Mouse (Mus musculus) c-Kit-negative CD71-positive TER-119-positive erythroid progenitor cells, embryonic 14.5 days (primary cell): ENCODE measurements around the gene Ndufs2.
A peak's percentile ranks its signal among the peaks of the same experiment; 100 is the strongest.

ENCODE experiments used
- DNase-seq: peaks from one replicate; pipeline ENCODE4 v3.0.0-alpha.2; 2013; ENCODE audit warnings: low read depth, low spot score

The Ndufs2 gene

DNA sequence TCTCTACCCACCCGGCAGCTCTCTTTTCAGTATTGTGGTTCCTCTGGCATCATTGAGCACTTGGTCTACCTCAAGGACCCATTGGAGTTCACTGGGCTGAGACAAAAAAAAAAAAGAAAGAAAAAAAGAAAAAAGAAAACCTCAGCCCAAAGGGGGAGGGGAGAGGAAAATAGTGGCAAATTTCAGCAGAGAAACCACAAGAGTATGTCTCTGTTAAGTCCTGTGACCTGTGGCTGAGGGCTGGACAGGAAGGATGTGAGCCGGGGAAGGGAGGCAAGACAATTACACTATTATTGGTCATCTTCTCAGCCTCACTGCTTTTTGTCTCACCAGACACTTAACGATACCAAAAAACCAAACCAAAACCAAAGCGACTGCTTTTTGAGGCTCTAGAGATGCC is 19.3 kb downstream of the Ndufs2 start:
- no peak for DNase-seq

GRCm38 (mm10) chr1:171230215-171230614 is 21.0 kb downstream of the Ndufs2 start:
- DNase-seq: no peak

DNA sequence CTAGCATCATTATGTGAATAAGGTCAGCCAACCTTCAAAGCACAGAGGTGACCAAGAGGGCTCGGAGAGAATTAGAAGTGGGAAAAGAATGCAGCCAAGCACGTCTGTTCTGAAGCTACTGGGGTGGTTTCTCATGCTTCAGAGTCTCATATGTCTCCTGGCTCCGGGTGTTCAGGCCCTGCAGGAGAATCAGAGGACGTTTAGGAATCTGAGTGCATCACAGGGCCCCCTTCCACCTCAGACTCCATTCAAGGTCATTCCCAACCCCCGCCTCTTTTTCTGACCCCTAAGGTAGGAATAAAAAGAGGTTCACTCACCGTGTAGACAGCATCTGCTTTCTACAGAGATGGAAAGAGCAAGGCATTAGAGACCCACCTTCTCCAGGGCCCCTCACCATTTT is 21.4 kb downstream of the Ndufs2 start:
- DNase-seq: no peak

GRCm38 (mm10) chr1:171227879-171228278 is 23.3 kb downstream of the Ndufs2 start:
- no peak for DNase-seq

GRCm38 (mm10) chr1:171226780-171227179 is 24.4 kb downstream of the Ndufs2 start:
- no peak for DNase-seq

GRCm38 (mm10) chr1:171224857-171225256 is 26.3 kb downstream of the Ndufs2 start, which contains the start of gene Apoa2:
TSS of gene Apoa2 (plus strand) at chr1:171225054.
- DNase-seq: no peak

DNA sequence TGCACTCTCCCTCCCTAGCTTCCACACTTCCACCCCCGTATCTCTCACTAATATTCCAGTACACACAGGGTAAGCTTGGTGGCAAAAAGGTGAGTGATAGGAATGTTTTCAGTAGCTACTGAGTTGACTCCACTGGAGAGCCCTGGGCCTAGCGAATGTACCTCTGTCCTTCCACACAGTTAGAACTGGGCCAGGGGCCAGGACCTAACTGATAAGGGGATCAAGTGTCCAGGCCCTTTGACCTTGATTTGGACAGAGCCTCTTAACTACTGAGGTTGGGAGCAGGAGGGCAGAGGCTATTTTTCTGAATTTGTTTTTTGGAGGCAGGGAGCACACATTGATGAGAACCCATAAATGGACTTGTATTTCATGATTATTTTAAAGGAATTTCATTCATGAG is 27.4 kb downstream of the Ndufs2 start:
- DNase-seq: no peak

- DNase-seq: no peak
These were observed 28.0 kb downstream of the Ndufs2 start for GRCm38 (mm10) chr1:171223168-171223567.

GRCm38 (mm10) chr1:171222238-171223155 is 28.7 kb downstream of the Ndufs2 start, which contains the start of gene Tomm40l:
TSS of gene Tomm40l (minus strand) at chr1:171222514.
- DNase-seq: peak; percentile 89

GRCm38 (mm10) chr1:171221281-171222193 is 29.7 kb downstream of the Ndufs2 start:
- no peak for DNase-seq

DNA sequence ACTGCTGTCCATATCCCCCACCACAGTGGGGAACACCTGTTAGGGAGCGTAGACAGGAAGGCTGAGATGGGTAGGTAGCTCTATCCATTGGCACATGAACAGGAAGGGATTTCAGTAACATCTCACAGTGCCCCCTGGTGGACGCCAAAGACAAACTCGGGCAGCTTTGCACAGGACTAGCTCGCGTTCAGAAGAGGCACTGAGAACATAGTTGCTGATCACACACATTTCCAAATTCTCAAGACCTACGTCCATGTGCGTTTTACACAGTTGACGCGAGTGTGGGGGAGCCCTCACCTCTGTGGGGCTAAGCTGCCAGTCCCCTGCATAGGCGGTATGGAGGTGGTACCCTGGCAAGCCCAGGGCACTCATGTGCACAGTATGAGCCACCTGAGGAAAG is 30.3 kb downstream of the Ndufs2 start:
- DNase-seq: peak; percentile 74

- no peak for DNase-seq
These were observed 34.8 kb downstream of the Ndufs2 start for GRCm38 (mm10) chr1:171216241-171216955.

DNA sequence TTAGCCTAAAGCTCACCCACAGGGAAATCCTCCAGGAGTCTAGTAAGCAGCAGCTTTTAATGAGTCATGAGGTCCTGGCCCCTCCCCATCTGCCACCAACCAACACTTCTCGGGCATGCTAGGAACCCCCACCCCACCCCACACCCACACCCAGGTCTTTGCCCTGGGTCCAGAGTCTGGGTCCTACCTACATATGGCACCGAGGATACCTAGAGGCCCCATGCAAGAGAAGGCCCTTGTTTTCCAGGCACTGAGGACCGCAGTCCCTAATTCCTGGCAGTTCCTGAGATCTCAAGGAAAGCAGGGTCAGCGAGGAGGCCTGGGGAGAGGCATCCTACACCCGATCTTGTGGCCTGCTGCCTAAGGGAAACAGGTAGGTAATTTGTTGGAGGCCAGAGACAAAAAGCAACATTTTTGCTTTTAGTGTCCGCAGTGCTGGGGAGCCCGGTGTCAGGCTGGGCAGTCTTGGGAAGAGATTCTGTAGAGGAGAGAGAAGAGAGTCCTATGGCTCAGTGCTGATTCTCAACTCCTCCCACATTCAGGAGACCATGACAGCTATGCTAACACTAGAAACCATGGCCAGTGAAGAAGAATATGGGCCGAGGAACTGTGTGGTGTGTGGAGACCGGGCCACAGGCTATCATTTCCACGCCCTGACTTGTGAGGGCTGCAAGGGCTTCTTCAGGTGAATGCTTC is 37.2 kb downstream of the Ndufs2 start, which contains the start of gene Nr1i3:
TSS of gene Nr1i3 (plus strand) at position 170 of the 696 bp plus-strand sequence.
- DNase-seq: no peak

- DNase-seq: no peak
These were observed 38.3 kb downstream of the Ndufs2 start for GRCm38 (mm10) chr1:171212854-171213253.

DNA sequence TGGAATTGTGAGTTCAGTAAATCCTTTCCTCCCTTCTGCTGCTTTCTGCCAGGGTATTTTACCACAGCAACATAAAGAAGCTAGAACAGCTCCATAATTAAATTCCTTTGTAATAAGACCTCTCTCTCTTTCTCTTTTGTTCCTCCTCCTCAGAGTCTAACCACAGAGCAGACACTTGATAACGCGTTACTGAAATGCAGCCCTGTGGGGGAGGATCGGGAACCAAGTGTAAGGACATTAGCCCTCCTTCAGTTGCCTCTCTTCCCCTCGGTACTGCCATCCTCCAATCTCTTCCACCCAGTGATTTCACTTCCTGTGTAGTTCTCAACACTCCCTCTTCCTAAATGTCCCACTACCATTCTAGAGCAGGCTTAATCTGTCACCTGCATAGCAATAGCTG is 41.8 kb downstream of the Ndufs2 start:
- no peak for DNase-seq

GRCm38 (mm10) chr1:171205704-171206493 is 45.3 kb downstream of the Ndufs2 start:
- DNase-seq: no peak

- DNase-seq: no peak
These were observed 46.9 kb downstream of the Ndufs2 start for GRCm38 (mm10) chr1:171204249-171204644.

DNA sequence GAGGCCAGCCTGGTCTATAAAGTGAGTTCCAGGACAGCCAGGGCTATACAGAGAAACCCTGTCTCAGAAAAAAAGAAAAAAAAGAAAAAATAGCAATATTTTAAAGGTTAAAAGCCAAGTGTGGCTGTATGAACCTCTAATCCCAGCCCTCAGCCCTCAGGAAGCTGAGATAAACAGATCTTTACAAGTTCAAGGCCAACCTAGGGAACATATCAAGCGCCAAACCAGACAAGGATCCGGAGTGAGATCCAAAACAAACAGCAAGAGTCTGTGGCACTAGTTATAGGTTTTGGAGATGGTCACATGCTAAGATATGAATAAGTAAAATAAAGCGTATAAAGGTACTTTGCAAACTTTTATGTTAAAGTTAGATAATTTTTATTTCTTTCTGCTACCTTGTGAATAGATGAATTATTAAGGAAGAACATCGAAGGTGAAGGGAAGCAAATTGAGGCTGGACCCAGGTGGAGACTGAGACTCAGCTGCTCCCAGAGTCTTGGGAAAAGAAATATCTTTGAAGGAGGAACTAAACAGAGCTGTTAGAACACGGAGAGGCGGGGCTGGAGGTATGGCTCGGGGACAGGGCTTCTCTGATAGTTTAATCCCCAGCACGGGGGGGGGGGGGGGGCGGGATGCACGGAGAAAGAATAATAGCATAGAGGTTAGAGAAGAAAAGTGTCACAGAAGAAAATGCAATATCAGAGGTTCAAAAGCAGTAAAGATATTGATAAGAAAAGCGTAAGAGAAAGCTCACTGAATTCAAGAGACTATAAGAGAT is 47.5 kb downstream of the Ndufs2 start:
- DNase-seq: no peak

DNA sequence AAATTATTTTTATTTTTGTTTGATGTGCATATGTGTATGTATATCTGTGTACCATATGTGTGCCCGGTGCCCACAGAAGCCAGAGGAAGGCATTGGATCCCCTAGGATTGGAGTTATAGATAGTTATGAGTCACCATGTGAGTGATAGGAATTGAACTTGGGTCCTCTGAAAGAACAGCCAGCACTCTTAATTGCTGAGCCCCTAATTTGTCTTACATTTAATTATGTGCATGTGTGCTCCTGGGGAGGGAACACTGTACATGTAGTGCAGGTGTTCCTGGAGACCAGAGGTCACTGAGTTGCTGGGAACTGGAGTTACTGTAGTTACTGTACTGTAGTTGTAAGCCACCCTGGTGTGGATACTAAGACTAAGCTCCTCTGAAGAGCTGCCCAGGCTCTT is 50.4 kb downstream of the Ndufs2 start:
- no peak for DNase-seq
